Mouse (Mus musculus) frontal cortex, postnatal 14 days (tissue): ENCODE results near the gene Clip2.
A peak's percentile ranks its signal among the peaks of the same experiment; 100 is the strongest.

Experiments
- DNase-seq, 2 experiments: peaks; one replicate each; pipeline ENCODE4 v3.0.0; 2022; ENCODE audit warnings: low spot score in 2 of 2

The Clip2 gene

DNA sequence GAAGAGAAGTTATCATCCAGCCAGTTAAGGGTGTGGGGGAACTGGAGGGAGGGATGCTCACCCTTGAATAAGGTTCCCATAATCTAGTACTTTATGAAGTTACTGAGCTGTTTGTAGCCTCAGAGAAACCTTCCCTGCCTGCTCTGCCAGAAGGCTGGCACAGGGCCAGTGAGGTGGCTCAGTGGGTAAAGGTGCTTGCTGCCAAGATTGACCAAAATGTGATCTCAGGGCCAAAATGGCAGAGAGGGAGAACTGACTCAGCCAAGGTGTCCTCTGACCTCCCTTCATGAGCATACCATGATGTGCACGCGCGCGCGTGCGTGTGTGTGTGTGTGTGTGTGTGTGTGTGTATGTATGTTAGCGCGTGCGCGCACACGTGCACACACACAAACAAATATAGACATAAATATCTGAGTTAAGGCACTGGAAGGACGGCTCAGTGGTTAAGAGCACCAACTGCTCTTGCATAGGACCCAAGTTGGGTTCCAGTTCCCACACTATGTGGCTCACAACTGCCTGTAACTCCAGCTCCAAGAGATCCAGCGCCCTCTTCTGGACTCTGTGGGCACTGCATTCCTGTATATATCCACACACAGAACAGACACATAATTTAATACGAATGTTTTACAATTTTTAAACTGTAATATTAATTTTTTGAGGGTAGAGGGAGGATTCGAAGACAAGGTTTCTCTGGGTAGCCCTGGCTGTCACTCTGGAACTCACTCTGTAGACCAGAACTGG, 26.1 kb downstream of the Clip2 start:
- DNase-seq = no peak

DNA sequence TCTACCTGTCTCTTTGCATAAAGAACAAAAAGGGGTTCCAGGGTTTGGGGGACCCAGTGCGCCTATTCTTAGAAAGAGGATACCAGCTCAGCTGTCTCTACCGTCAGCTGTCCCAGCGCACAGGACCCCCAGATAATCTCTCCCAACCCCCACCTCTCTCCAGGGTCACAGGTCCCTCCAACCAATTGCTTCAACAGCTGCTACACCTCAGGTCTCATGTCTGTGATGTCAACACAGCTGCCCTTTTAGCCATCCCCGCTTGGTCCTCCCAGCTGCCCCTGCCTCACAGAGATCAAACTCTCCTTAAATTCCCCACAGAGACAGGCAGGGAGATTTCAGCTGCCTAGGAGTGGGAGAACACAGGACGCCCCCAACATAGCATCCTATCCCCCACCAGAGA, 28.5 kb downstream of the Clip2 start:
- DNase-seq = no peak

DNA sequence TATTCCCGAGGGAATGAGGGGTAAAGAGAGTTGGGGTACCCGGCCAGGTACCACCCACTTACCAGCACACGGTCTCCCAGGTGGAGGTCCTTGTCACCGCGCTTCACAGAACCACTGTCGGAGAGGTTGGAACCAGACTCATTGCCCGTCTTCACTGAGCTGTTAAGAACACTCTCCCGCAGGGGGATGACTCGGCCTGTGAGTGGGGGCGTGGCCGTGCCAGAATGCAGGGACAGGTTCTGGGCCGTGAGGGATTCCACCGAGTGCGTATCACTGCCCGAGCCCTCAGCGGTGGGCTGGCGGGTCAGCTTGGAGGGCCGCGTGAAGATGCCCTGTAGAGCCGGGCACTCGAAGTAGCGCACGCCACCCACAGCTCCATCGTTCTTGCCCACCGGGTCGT, 29.7 kb downstream of the Clip2 start:
- DNase-seq = no peak

DNA sequence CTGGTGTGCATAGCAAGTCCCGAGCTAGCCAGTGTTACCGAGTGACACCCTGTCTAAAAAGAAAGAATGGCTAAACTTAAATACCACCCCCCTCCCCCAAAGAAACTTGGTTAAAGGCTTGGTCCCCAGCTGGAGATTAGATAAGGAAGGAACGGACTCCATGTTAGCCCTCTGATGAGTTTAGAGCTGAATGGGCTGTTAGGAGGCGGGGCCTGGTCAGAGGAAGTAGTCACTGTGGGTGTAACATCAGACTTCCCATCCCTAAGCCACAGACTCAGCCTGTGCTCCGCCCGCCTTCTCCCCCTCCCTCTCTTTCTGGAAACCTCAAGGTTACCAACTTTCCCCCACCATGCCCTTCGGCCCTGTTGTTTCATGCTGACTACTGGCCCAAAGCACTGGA, 30.4 kb downstream of the Clip2 start:
- no peak for DNase-seq

DNA sequence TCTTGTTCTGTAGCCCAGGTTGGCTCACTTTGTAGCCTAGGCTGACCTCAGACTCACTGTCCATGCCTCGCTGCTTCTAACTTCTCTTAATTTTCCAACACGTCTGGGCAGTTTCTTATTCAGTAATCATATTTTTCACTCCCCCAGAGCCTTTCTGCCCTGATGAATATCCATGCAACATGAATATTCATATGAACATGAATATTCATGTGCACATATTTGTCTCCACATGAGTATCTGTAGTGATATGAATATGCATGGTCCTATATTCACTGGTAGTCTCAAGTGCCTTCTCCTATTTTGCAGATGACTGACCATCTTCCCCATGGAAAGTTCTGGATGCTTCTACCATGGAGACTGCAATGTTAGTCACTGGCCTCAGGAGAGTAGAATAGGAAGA, 31.1 kb downstream of the Clip2 start:
- DNase-seq = no peak

DNA sequence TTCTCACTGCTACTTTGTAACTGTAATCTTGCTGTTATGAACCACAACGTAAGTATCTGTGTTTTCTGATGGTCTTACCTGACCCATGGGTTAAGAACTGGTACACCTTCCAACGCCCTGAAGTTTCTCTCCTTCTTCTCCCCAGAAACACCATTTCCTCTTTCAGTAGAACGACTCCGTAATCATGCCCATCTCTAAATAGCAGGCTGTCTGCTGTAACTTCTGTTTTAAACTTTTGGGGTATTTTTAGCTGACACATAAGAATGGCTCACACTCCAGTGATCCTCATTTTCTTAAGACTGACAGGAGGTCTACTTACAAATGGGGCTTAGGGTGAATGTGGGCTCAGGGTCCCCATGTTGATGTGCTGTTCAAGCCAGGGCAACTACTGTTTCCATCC, 32.1 kb downstream of the Clip2 start:
- no peak for DNase-seq

DNA sequence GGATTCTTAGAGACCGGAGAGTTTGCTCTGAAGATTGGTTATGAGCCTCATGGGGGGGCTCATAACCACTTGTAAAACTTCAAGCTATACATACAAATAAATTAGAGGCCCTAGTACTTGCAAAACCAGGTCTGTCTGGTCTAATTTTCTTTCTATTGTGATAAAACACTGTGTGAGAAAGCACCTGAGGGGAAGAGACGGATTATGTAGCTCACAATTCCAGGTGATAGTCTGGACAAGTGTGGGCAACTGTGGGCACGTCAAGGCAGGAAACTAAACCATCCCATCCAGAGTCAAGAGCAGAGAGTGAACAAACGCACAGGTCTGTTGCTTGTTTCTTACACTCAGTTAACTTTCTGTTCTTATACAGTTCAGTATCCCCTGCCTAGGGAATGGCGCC, 32.8 kb downstream of the Clip2 start:
- DNase-seq = no peak

DNA sequence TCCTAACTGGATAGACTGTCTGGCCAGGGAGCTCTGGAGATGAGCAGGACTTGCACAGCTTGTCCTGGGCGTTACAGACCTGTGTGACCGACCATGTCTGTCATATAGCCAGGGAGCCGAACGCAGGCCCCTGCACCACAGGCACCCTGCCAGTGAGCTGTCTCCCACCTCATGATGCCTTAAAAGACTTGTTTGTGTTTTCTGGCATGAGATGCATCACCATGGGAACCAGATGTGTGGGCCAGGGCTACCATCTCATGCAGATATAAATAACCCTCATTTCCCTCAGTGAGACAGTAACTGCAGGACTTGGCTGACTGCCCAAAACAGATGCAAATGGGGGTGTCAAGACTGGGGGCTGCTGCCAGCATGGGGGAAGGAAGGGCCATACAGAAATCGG, 40.1 kb downstream of the Clip2 start:
- peak; percentile 66 to 78 for DNase-seq

DNA sequence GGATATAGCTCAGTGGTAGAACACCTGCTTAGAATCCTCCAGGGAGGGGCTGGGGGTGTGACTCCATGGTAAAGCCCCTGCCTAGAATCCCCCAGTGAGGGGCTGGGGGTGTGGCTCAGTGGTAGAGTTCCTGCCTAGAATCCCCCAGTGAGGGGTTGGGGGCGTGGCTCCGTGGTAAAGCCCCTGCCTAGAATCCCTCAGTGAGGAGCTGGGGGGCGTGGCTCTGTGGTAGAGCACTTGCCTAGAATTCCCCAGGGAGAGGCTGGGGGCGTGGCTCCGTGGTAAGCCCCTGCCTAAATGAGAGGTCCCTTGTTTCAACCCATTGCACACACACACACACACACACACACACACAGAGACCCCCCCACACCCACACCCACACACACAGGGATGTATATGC, 42.0 kb downstream of the Clip2 start:
- no peak for DNase-seq

DNA sequence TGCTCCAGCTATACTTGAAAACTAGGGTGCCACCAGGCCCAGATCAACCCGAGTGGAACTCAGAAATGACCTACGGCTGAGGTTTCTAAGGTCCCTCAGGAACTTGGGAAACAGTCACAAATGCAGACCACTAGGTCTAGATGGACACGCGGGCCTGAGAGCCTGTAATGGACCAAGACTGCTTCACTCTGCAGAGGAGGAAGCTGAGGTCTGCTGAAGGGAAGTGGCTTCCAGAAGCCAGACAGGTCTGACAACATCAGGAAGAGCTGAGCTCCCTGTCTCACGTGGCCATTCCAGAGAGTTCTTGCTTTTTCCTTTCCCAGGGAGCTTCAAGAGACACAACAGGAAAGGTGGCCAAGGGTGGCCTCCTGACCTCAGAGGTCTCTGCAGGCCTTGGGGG, 43.3 kb downstream of the Clip2 start:
- DNase-seq = no peak

DNA sequence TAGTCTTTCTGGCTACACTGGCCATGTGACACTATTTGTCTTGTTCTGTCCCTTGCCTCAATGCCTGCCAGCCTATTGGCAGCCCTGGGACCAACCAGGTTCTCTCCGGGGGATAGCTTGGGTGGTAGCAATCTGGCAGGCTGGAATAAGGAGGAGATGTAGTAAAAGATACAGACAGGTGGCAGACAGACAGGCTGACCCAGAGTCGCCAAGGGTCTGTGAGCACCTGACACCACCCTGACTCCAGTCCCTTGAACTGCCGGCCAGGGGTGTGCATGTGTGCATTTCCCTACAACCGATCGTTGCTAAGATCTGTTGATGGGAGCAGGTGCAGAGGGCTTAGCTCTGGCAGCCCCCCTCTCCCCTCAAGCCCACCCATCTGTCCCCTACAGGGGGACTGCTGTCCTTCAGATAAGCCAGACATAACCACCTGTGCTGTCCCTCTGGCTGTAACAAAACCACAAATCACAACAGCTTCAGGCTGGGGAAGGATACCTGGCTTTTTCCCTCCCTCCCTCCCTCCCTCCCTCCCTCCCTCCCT, 44.3 kb downstream of the Clip2 start:
- no peak for DNase-seq

DNA sequence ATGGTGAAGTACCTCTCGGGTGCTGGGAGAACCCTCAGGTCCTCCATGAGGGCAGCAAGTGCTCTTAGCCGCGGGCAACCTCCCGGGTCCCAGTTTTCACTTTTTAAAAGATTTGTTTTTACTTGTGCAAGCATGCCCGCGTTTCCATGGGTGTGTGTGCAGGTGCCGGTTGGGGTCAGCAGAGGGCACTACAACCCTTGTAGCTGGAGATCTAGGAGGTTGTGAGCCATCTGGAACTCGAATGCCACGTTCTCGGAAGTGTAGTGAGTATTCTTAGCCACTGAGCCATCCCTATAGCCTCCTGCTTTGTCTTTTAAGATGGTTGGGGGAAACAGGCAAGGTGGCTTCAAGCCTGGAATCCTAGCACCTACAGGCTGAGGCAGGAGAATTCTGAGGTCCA, 44.9 kb downstream of the Clip2 start:
- peak in 1 of 2 experiments; percentile 60 for DNase-seq

DNA sequence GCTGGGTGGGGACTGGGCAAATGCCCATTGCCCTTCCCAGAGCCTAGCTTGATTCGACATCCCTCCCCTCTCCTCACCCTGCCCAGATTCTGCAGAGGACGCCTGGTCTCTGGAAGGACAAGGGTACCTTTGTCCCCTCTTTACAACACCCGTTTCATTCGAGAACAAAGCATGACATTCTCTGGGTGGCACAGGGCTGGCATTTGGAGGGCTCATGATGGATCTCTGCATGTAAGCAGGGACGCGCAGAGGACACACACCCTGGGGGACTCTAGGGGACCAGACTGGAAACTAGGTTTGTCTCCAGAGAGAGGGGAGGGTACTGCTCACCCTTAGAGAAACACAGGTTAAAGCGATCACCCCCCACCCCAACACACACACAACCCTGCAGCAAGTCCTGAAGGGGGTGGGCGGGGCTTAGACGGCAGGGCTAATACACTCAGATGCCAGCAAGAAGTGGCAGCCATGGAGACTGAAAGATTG, 46.4 kb downstream of the Clip2 start:
- DNase-seq = no peak

DNA sequence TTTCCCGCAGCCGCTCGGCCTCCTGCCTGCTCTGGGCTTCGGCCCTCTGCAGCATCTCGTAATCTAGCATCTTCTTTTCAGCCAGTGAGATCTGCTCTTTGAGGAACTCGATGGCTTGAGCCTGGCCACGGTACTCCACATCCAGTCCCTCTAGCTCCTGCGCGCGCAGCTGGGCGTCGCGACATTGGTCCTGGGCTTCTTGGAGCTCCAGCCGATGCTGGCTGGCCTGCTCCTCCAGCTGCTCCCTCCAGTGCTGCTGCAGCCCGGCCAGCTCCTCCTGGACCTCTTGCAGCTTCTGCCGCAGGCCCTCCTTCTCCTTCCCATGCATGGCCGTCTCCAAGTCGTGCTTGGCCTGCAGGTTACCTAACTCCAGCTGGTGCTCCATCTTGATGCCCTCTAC, 49.6 kb downstream of the Clip2 start:
- no peak for DNase-seq

DNA sequence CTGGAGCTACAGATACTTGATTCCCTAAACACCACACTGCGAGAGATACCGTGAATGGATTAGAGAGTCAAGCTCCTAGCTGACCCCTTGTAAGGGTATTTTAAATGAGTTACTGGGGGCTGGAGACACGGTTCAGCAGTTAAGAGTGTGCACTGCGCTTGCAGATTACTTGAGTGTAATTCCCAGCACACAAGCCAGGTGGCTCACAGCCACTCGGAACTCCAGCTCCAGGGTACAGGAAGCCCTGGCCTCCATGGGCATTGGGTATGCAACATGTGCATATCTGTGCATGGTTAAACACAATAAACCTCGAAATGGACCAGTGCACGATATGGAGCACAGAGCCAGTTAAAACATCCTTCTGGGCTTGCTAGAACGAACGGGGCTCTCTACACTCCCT, 50.8 kb downstream of the Clip2 start:
- no peak for DNase-seq

DNA sequence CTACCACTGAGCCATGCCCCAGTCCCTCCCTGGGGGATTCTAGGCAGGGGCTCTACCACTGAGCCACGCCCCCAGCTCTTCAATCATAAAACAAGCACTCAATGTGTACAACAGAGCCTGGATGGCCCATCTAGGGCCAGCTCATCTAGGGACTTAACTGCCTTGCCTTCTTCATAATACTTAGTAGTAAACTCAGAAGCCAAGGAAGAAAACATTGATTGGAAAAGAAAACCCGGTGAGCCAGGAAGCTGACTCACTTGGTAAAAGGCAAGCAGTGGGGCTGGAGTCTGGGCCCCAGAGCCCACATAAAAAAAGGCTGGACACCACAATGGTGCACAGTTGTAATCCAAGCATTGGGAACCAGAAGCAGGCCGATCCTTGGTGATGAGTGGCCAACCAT, 51.6 kb downstream of the Clip2 start:
- no peak for DNase-seq

DNA sequence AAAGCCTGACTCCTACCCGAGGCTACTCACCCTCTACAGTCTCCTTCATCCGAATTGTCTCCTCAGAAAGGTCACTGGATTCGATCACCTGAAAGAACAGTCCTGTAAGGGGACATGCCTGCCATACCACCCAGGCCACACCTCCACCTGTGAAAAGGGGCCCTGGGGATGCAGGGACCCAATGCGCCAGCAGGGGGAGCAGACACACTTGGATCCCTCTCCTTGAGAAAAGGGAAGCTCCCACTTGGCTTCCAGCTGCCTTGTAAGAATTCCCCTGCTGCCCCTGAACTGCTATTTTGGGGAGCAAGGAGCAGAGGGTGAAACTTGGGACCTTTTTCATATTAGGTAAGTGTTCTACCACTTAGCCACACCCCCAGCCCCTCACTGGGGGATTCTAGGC, 52.2 kb downstream of the Clip2 start:
- DNase-seq = peak in 1 of 2 experiments; percentile 63

DNA sequence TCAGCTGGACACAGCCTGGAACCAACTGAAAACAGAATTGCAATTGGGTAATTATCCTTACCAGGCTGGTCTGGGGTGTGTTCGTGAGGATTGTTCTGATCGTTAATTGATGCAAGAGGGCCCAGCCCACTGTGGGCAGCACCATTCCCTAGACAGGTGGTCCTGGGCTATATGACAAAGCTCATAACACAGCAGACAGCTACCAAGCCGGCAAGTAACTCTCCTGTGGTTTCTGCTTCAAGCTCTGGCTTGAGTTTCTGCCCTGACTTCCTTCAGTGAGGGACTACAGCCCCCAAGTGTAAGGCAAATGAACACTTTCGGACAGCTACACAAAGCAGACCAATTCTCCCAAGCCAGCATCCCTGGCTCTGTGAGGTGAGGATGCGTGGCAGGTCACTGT, 55.2 kb downstream of the Clip2 start:
- DNase-seq = peak in 1 of 2 experiments; percentile 1

DNA sequence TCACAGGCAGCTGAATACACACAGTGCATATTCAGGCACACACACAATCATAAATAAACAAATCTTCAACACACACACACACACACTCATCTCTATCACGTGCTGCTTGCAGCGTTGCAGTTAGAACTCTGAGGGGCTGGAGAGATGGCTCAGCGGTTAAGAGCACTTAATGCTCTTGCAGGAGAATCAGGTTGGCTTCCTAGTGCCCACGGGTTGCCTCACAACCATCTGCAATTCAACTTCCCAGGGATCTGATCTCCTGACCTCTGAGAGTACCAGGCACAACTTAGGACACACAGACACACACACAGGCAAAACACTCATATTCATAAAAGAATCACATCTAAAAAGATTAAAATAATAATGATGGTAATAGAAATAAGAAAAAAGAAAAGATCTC, 56.4 kb downstream of the Clip2 start:
- DNase-seq = no peak

DNA sequence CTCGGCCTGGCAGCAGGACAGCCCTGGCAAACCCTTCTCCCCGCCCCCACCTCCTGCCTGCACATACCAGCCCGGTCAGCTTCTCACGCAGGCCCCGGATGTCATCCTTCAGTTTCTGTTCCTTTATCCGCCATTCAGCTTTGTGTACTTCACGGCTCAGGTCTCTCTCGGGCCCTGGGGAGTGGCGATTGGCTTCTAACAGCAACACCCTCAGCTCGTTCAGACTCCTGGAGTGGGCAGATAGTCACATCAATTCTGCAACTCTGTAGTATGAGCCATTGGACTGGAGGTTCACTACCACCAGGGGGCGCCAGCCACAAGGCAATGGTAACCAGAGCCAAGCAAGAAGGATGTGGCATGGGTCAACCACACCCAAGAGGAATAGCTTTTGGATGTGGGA, 58.1 kb downstream of the Clip2 start:
- DNase-seq = peak; percentile 82 to 85

DNA sequence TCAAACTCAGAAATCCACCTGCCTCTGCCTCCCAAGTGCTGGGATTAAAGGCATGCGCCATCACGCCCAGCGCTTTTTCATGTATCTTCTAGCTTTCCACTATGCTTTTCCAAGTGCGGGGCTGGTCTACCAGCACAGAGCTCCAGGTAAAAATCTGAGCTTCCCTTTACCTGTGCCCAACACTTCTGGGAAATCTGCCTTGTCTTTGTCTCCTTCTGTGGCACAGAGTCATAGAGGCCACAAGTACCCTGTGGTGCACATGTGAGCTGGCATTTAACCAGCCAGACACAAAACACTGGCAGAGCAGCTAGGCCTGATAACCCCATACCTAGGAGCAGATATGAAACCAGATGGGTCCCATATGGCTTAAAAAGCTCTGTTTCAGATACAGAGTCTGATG, 59.3 kb downstream of the Clip2 start:
- no peak for DNase-seq

DNA sequence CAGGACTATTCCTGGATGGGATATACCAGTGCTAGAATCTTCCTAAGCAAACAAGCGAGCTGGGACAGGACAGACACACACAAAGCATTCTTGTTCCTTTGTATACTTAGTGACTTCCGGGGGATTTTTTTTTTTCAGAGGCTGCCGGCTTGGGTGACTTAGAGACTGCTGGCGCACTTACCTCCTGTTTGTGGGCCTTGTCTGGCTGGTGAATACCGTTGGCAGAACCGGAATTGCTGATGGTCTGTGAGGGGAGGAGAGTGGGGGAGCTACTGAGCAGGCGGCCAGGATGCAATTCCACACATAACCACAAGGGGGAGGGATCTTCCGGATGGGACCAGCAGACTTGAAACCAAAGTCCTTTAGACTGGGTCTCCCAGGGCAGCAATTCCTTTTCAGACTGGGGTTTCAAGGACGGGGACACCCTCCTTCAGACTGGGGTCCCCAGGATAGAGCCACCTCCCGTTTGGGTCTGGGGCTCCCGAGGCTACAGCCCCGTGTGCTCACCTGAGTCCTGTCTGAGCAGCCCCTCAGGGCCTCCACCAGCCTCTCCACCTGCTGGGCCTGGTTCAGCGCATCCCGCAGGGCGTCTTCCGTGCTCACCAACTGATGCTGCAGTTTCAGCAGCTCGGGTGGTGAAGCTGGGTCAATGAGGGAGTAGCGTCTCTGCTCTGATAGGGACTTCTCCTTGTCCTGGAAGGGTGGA, 60.4 kb downstream of the Clip2 start:
- peak; percentile 72 to 76 for DNase-seq

DNA sequence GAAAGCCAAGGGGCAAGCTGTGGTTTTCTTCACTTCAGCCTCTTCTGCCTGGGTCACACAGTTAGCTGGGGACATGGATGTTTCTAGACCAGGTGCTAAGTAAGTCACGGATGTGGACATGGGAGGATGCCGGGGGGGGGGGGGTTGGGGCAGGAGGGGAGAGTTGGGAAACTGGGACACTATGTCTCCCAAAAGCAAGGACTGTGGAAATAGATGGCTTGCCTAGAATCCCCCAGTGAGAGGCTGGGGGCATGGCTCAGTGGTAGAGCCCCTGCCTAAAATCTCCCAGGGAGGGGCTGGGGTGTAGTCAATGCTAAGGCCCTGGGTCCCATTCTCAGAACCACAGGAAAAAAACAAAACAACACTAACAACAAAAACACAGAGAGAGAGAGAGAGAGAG, 61.0 kb downstream of the Clip2 start:
- DNase-seq = no peak
